Mouse (Mus musculus): Measurements from ENCODE around the gene Pcnp.

DNA sequence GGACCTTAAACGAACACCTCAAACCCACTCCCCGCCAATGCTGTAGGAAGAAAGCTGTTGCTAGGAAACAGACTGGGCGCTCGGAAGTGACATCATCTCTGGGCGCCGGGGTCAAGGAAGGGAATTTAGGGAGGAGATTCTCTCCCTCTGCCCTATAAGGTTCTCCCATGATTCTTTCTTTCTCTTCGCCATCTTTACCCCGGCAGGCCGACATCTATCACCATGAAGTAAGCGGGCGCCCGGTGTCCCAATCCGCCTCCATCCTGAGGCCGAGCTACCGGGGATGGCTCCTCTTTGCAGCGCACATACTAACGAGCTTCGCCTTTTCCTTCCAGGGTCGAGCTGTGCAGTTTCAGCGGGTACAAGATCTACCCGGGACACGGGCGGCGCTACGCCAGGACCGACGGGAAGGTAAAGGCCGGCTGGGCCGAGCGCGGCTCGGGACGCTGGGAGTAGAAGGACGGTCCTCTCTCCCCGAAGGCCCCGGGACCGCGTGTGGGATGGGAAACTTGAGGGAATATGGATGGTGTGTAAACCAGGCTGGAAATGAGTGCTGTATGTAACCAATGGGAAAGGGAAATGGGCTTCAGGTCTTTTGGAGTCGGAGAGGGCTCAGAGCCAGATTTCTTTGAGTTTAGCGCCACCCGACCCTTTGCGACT lies 63.2 kb downstream of the Pcnp start, which contains the start of gene Rpl24:
- TF ChIP-seq CTCF (IDR thresholded peaks at IDR 0.05; ENCODE audit: low read depth) (no peak), EP300 (optimal IDR thresholded peaks at IDR 0.05) (peak; percentile 77)
